Mouse (Mus musculus): ENCODE results near the gene Gne.

The Gne gene

GRCm38 (mm10) chr4:44083945-44084344, at the start of gene Gne:
TSS of gene Gne (minus strand) at chr4:44084177.
- DNase-seq (ENCODE audit: low read depth) = peak; percentile 78

GRCm38 (mm10) chr4:44126805-44127204, 42.8 kb upstream of the Gne start:
- DNase-seq (ENCODE audit: low read depth) = no peak

DNA sequence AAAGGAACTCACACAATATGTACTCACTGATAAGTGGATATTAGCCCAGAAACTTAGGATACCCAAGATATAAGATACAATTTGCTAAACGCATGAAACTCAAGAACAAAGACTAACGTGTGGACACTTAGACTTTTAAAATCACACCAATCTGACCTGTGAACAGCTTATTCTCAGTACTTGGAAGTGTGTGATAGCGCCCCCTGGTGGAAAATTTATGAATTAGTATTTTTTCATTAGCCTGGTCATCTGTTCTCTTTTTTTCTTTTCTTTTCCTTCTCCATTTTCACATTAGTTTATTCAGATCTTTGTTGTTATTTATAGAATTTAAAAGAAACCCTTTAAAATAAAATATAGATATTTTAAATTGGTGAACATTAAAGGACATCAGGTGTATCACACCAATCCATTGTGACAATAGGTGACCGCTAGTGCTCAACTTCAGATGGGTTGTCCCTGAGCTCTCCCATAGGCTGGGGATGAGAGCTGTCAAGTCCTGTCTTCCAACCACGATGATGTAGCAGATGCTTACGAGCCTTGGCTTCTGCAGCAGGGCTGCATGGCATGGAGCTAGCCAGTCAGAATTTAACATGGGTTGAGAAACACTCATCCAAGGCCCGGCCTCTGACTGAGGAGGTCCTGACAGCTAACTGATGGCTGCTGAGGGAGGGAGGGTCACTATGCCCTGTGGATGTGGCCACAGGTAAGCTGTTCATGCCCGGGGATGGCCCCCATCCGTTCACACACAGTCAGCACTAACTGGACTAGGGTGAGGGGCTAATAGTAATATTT, 35.6 kb upstream of the Gne start:
- peak; percentile 78 for DNase-seq (ENCODE audit: low read depth)

DNA sequence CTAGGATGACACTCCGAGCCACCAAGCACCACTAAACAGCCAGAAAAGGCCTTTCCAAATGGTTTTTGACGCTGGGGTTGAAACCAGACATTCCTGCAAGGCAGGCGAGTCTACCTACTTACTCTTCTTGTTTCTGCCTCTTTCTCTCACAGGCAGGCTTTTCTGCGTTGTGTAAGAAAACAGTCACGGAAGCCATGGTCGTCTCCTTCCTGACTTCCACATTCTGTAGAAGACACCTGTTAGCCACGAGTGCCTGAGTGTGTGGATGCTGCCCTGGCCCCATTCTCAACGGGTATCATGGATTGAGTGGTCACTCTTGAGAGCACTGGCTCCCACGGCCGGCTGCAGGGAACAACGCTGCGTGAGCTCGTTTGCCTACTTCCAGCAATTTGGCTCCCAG, 31.1 kb upstream of the Gne start:
- DNase-seq (ENCODE audit: low read depth) = no peak

GRCm38 (mm10) chr4:44113393-44114138, 29.6 kb upstream of the Gne start:
- peak; percentile 11 for DNase-seq (ENCODE audit: low read depth)

- DNase-seq (ENCODE audit: low read depth) = no peak
These were observed 28.8 kb upstream of the Gne start for GRCm38 (mm10) chr4:44112741-44113140.

- DNase-seq (ENCODE audit: low read depth) = no peak
These were observed 26.8 kb upstream of the Gne start for GRCm38 (mm10) chr4:44110771-44111170.

DNA sequence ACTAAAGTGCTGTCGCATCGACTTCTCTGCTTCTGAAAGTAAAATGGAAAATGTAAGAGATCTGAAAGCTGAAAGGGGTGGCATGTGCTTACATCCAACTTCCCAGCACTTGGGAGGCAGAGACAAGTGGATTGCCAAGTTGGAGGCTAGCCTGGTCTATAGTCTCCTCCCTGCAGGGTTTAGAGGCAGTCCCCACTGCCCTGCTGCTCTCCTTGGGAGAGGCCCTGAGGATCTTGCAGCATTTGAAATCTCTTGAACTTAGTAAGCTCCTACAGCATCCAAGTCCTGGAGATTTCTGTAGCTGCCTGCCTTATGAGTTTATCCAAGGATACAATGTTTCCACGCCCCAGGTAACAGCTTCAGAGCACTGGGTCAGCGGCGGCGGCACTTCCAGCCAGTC, 24.3 kb upstream of the Gne start:
- DNase-seq (ENCODE audit: low read depth) = no peak

DNA sequence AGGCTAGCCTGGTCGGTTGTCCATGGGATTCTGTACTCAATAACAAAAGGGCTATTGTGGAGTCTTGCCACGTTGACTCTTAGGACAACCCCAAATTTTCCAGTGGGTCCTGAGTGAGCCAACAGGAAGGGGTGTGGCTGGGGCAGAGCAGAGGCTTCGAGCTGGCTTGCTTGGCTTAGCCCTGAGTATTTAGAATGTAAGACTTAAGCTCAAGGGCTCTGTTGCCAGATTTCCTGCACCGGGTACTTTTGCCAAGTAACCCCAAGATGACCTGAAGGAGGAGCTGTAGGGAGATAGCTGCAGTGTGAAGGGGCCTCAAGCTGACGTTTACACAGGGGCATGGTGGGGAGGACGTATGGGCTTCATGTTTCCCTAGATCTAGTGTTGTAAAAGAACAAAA, 23.4 kb upstream of the Gne start:
- DNase-seq (ENCODE audit: low read depth) = no peak

DNA sequence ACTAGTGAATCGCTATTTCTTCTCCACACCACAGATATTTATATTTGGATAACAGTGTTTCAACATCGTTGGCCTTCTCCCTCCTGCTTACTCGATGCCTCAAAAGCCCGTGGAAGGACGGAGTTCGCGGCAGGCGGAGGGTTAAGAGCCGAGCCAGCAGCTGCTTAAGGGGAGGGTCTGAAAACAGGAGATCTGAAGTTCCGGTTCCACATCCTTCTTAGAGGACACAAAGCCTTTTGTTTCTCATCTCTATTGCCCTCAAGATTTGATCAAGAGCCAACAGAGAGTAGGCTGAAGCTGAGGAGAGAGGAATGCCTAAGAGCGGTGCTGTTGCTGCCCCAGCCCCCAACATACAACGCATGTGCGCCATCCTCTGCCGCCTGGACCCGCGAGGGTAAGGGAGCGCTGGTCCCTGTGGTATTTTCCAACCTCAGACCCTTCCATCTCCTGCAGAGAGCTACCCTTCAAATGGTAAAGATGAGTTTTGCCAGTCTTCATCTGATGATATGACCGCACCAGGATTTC, 22.4 kb upstream of the Gne start:
- no peak for DNase-seq (ENCODE audit: low read depth)

DNA sequence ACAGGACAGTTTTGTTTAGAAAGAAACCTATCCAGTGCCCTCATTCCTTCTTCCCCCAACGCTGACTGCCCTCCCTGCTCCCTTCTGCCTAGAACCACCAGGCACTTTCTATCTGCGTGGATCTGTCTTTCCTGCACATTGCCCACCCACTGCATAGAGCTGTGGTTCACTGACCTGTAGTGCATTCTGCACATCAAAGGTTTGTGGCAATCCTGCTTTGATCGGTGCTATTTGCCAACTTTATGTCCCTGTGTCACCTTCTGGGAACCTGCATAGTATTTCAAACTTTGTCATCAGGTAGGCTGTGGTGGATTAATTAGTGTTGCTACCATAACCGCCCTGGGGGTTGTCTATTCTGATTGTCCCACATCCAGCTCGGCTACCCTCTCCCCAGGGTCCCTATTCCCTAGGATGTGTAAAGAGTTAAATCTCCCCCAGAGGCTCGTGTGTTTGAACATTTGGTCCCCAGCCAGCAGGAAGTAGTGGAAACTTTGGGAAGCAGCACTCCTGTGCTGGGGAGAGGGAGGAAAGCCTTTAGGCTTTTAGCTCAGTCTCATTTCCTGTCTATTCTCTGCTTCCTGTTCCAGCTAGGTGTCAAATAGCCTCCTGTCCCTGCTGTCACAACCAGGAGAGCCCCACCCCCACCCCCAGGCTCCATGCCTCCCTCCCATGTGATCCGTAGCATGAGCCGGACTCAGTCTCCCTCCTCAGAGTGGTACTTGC, 20.4 kb upstream of the Gne start:
- DNase-seq (ENCODE audit: low read depth) = no peak

GRCm38 (mm10) chr4:44103620-44104019, 19.6 kb upstream of the Gne start:
- DNase-seq (ENCODE audit: low read depth) = no peak

DNA sequence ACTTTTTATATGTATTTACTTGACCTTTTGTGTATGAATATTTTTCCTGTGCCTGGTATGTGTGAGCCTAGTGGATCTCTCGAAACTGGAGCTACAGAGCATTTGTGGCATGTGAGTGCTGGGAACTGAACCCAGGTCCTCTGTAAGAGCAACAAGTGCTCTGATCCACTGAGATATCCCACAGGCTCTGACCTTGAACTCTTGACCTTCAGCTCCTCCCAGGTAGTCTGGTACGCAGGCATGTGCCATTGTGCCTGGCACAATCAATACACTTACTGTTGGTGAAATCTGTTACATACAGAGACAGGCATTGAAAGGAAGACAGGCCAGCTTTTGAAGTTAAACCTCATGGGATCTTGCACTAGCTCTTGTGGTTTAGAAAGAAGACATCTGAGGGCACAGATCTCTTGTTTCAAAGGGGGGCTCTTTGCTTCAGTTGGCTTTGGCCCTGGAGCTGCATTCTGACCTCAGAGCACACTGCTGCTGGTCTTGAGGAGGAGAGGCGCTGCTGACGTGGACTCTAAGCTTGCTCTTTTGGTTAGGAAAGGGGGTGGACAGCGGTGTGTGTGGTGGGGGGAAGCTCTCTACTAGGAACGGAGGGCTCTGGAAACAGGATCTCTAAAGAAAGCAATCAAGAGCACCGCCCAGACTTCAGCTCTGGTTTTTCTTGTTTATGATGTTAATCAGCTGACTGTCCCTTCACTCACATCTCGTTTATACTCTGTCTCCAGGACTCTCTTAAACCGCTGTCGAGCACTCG, 13.8 kb upstream of the Gne start:
- DNase-seq (ENCODE audit: low read depth) = no peak

GRCm38 (mm10) chr4:44094475-44094874, 10.5 kb upstream of the Gne start:
- DNase-seq (ENCODE audit: low read depth) = no peak

DNA sequence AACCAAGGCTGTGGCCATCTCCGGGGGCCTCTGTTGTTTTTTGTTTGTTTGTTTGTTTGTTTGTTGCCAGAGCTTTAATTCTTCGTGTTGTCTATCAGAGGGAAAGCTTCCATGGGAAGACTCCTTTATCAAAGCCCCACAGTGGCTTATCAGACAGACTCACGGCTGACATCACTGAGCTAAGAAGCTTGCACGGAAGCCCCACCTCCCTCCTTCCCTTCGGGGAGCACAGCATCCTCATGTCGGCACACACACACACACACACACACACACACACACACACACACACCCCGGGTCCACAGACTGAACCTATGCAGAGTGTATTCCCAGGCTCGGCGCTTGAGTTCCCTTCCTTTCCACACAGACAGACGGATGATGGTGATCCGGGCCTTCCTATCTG, 8.4 kb upstream of the Gne start:
- no peak for DNase-seq (ENCODE audit: low read depth)

- DNase-seq (ENCODE audit: low read depth) = no peak
These were observed 1.6 kb upstream of the Gne start for GRCm38 (mm10) chr4:44085566-44085965.

DNA sequence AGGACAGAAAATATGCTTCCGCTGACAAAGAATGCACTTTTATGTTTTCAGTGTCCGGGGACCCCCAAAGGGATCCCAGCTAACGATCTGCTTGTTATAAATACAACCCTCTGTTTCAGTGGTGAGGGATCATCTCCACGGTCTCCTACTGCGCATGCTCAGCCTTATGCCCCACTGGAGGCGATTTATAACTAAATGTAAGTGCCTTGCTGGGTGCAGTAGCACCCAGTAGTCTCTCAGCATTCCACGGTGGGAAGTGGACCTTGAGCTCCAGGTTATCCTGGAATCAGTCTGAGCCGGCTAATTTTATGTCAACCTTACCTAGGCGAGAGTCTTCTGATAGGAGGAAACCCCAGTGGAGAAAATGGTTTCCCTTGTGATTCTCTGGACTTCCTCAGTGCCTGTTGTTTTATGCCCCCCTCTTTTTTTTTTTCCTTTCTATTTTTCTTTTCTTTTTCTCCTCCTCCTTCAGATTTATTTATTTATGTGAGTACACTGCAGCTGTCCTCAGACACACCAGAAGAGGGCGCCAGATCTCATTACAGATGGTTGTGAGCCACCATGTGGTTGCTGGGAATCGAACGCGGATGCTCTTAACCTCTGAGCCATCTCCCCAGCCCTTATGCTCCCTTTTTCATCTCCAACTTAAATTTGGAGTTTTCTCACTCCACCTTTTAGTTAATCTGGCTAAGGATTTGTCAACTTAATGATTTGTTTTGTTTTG, 787 bp upstream of the Gne start:
- no peak for DNase-seq (ENCODE audit: low read depth)

- no peak for DNase-seq (ENCODE audit: low read depth)
These were observed 5.5 kb downstream of the Gne start for GRCm38 (mm10) chr4:44078358-44078933.

GRCm38 (mm10) chr4:44074422-44074821, 9.6 kb downstream of the Gne start:
- no peak for DNase-seq (ENCODE audit: low read depth)

- no peak for DNase-seq (ENCODE audit: low read depth)
These were observed 10.2 kb downstream of the Gne start for GRCm38 (mm10) chr4:44073799-44074198.
